Mouse (Mus musculus) right cerebral cortex, adult 2 months (tissue): ENCODE data around the gene Ank2.

Experiments
- DNase-seq, 2 experiments: peaks; one replicate each; pipeline ENCODE4 v3.0.0; 2021 to 2022; ENCODE audit warnings: low spot score in 2 of 2

Gene Ank2

DNA sequence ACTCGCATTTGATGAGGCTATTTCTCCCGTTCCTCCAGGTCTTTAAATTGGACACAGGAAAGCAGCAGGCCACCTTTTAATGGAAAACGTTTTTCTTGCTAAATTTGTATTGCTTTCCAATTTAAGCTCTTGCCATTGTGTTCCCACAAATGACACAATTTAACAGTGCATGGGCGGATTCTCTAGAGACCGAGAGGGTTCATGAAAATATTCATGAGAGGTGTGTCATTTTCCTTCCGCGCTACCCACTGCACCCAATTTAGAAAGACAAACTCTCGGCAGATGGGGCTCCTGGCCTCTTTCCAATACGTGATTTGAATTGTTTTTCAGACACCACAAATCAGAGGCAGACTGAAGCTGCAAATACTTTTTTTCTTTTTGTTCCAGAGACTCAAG, 205.7 kb downstream of the Ank2 start:
- peak; percentile 90 to 92 for DNase-seq

GRCm38 (mm10) chr3:127292864-127293478, 206.2 kb downstream of the Ank2 start:
- no peak for DNase-seq

DNA sequence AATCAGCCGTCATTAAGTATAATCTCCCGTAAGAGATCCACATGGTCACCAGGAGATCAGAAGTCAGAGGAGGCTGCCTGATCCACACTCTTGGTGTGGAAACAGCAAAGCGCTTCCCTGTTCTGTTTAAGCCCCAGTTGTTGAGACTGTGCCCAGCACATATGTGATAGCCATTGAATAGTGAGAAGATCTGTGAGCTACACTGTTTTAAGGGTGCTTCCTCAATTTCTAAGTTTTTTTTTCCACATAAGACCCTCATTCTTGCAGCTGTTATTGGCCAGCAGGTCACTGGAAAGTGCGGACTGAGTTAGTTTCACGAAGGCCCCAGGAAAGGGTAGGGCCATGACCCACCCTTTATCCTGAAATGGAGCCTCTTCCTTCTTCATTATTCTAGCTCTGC, 216.9 kb downstream of the Ank2 start:
- no peak for DNase-seq

- no peak for DNase-seq
These were observed 217.8 kb downstream of the Ank2 start for GRCm38 (mm10) chr3:127281390-127281789.

DNA sequence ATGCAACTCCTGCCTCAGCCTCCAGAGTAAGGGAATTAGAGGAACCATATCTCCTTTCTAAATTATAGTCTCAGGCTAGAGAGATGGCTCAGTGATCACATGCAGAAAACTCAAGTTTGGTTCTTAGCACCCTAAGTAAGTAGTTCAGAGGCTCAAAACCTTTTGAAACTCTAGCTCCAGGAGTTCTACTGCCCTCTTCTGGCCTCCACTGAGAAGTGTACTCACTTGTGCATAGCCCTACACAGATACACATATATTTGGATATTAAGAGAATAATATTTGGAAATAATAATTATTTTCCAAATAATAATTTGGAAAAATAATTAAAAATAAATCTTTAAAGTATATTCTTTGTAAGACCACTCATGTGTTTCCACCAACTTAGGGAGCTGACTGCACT, 218.8 kb downstream of the Ank2 start:
- no peak for DNase-seq

DNA sequence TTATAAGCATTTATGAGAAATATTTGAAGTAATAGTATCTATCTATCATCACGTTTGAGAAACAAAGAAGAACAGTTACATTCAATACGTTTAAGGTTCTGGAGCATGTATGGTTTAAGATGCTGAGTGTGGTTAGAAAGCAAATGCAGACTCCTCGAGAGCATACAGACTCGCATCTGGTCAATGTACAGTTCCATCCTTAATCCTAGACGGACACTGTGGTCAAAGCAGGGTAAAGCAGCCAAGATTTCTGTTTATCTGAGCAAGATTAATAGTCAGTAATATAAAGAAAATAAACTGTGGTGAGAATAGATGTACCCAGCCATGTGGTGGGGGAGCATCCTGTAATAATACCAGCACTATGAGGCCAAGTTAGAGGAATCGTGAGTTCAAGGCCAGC, 223.2 kb downstream of the Ank2 start:
- DNase-seq: no peak

GRCm38 (mm10) chr3:127272801-127273200, 226.3 kb downstream of the Ank2 start:
- DNase-seq: no peak

GRCm38 (mm10) chr3:127269616-127270015, 229.5 kb downstream of the Ank2 start:
- DNase-seq: no peak

GRCm38 (mm10) chr3:127267846-127268245, 231.3 kb downstream of the Ank2 start:
- DNase-seq: no peak

DNA sequence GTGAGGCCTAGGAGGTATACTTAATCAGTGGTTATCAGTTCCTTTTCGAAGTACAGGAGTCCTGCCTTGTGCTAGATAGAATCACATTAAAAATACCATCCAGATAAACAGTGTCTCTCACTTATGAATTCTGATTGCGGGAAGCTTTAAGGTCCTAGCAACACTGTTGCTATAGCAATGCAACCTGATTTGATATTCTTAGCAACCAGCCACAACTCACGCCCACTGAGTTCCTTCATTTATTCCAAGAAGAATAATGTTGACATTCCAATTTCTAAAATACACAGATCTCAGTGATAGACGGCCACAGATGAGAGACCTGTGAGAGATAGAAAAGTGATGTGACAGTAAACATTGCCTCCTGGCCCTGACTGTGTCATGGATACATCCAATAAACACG, 233.4 kb downstream of the Ank2 start:
- DNase-seq: peak; percentile 29 to 53

GRCm38 (mm10) chr3:127265182-127265581, 234.0 kb downstream of the Ank2 start:
- no peak for DNase-seq

GRCm38 (mm10) chr3:127260786-127261166, 238.4 kb downstream of the Ank2 start:
- DNase-seq: no peak

- no peak for DNase-seq
These were observed 239.0 kb downstream of the Ank2 start for GRCm38 (mm10) chr3:127260007-127260785.

DNA sequence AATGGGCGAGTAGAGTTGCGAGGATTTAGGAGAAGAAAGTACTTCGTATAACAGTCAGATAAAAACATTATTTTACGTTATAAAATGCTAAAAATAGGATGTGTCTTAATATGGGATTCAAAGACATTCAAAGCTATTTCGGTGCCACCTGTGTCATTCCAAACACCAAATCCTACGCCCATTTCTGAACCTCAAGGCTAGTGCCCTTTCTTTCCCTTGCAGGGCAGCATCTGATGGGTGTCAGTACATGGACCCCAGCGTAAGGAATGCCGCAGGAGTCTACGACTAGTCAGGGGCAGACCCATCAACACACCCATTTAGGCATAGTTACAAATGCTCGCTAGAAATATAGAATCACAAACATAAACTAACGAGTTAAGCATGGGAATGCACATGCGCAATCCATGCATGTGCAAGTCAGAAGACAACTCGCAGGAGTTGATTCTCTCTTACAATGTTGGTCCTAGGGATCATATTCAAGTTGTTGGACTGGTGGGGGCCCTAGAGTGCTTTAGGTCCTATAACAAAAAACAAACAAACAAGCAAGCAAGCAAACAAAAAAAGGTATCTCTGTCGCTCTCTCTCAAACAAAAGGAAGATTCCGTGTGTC, 240.6 kb downstream of the Ank2 start:
- DNase-seq: no peak

DNA sequence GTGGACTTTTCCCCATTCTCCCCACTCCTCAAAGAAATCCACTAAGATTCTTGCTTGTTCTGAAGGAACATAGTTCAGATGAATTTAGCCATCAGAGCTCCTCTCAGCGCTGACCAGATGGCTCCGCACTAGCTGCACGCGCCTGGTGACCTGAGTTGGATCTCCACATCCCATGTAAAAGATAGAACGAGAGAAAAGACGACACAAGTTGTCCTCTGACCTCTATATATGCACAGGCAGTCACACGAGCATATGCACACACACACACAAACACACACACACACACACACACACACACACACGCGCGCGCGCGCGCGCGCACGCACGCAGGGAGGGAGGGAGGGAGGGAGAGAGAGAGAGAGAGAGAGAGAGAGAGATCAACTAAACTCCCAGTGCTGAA, 241.2 kb downstream of the Ank2 start:
- DNase-seq: peak; percentile 24 to 44

- DNase-seq: peak; percentile 36 to 37
These were observed 241.7 kb downstream of the Ank2 start for GRCm38 (mm10) chr3:127257279-127257925.

DNA sequence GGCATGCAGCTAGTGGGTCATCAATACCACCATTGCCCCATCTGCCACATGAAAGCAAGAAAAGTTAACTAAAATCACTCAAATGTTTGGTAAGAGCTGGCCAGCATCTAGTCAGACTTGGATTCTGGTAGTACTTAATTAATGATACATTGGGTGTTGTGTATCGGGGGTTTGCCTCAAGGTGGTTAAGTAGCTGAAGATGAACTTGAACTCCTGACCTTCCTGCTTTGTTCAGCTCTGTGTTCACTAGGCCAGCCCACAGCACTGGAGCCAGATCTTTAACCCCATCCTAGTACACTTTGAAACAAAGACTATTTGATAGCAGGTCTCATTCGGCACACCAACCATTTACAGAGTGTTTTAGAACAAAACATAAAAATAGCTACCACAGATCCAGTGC, 242.5 kb downstream of the Ank2 start:
- DNase-seq: no peak

GRCm38 (mm10) chr3:127250930-127251329, 248.2 kb downstream of the Ank2 start:
- no peak for DNase-seq

GRCm38 (mm10) chr3:127248611-127249010, 250.5 kb downstream of the Ank2 start:
- no peak for DNase-seq

GRCm38 (mm10) chr3:127246989-127247708, 252.0 kb downstream of the Ank2 start:
- DNase-seq: no peak

GRCm38 (mm10) chr3:127243928-127244642, 255.1 kb downstream of the Ank2 start:
- DNase-seq: no peak
